ENCODE assay signal across 7 mouse cellular contexts in genomic region chr8:72570633-72571610, GRCm38 (mm10). TPM values are rescaled to one million over a fixed set of nuclear protein-coding genes. Genes with fewer than 3 reads are reported as not detected.
DNase-seq lines count a peak whose midpoint lies in the region; ATAC-seq lines count a peak whose summit lies in the region.

TSS of gene Smim7 (minus strand) at chr8:72571088.

- peaks cover 30% of the 10 kb centered on the region for H3K36me3 ChIP-seq in intestine, embryonic 15.5 days
- H3K36me3 ChIP-seq in midbrain, embryonic 10.5 days, result peaks cover 38% of the 10 kb centered on the region

- peak within 1 kb of the TSS; percentile 94 for H3K27ac ChIP-seq in intestine, embryonic 15.5 days
- H3K27ac ChIP-seq in midbrain, embryonic 10.5 days (replicated peaks), result peak within 1 kb of the TSS; percentile 92

- no peaks in the 10 kb centered on the region for H3K27me3 ChIP-seq in intestine, embryonic 15.5 days (replicated peaks)
- no peaks in the 10 kb centered on the region for H3K27me3 ChIP-seq in midbrain, embryonic 10.5 days (ENCODE audit: low read depth, poor library complexity, severe bottlenecking)

- H3K9me3 ChIP-seq in intestine, embryonic 15.5 days, result no peaks in the 10 kb centered on the region
- H3K9me3 ChIP-seq in midbrain, embryonic 10.5 days (replicated peaks), result no peaks in the 10 kb centered on the region

- peak within 1 kb of the TSS; percentile 62 for H3K4me3 ChIP-seq in intestine, embryonic 15.5 days (replicated peaks)
- H3K4me3 ChIP-seq in midbrain, embryonic 10.5 days, result peak within 1 kb of the TSS; percentile 76

- ATAC-seq in intestine, embryonic 15.5 days, result peak; percentile 98

- intact Hi-C loops in gastrocnemius, postnatal 36 days (cut with DNase I), result no loop called here
- intact Hi-C loops in left cerebral cortex, postnatal 25 days (cut with DNase I), result loop anchor here (2.0 kb wide), 1 partner anchor 22 kb away; the partner anchor contains the start of gene Med26

- peak within 1 kb of the TSS; percentile 92 for H3K4me2 ChIP-seq in intestine, embryonic 15.5 days (replicated peaks)

- peak within 1 kb of the TSS; percentile 60 for H3K9ac ChIP-seq in intestine, embryonic 15.5 days

- peak; percentile 99 for DNase-seq in adrenal gland, adult 2 months
- DNase-seq in embryo, embryonic 11.5 days (ENCODE audit: low read depth, low spot score), result peak; percentile 96
- peak; percentile 98 to 100 for DNase-seq in gastrocnemius, postnatal 36 days
- DNase-seq in left cerebral cortex, postnatal 25 days (ENCODE audit: low spot score in 2 of 2), result peak; percentile 98 to 99
- DNase-seq in midbrain, embryonic 10.5 days (ENCODE audit: low spot score), result peak; percentile 98
- peak; percentile 95 for DNase-seq in right cerebral cortex, postnatal 4 days

- under 1% methylated on average over 52 of the region's 52 CpGs for WGBS in intestine, embryonic 15.5 days
- WGBS in midbrain, embryonic 10.5 days, result under 1% methylated on average over 52 of the region's 52 CpGs

- peaks cover 14% of the 10 kb centered on the region for H3K4me1 ChIP-seq in intestine, embryonic 15.5 days (replicated peaks)
- H3K4me1 ChIP-seq in midbrain, embryonic 10.5 days, result peaks cover 34% of the 10 kb centered on the region

RNA-seq across cellular contexts. Expression of gene Smim7, which starts in this region (rescaled TPM):
- 100 to 1,000 TPM; 102 to 142 TPM for total RNA-seq in adrenal gland, adult 2 months (2021)
- polyA plus RNA-seq in adrenal gland, adult 2 months (2012; rRNA removed), result 27.7 and 31.6 TPM in 2 replicates
- 10 to 100 TPM; 61.7 to 70.9 TPM for total RNA-seq in gastrocnemius, postnatal 36 days (2021)
- polyA plus RNA-seq in intestine, embryonic 15.5 days (2015; fragmentation: Nextera tagmentation; extraction: Ambion mirVana), result 115 and 127 TPM in 2 replicates
- total RNA-seq in left cerebral cortex, postnatal 25 days (2021), result 100 to 1,000 TPM; 121 to 124 TPM
- 126 and 127 TPM in 2 replicates for polyA plus RNA-seq in midbrain, embryonic 10.5 days (2016; fragmentation: Nextera tagmentation; extraction: Ambion mirVana)

Comparison
In these comparisons a context has a peak if more than half of its experiments do, and no peak if none do; other contexts are left out.
1. Peak in every context shown above with its lines: DNase-seq, ATAC-seq, H3K4me3 ChIP-seq and H3K27ac ChIP-seq.